Mouse (Mus musculus) cortical plate, adult 2 months (tissue): Measurements from ENCODE around the gene Hectd1. TPM values are rescaled to one million over a fixed set of nuclear protein-coding genes. Genes with fewer than 3 reads are reported as not detected.

Source experiments
- H3K27ac ChIP-seq: fragments of 200-500 bp; 2 replicates; pipeline ENCODE4 v1.5.1; 2012; ENCODE audit warnings: low read length, control low read depth, inconsistent platforms; ENCODE audit not compliant: insufficient read depth
- H3K4me1 ChIP-seq: fragments of 200-500 bp; 2 replicates; pipeline ENCODE4 v1.6.1; 2011; ENCODE audit warnings: low read length; ENCODE audit not compliant: control insufficient read depth, insufficient read depth
- H3K4me3 ChIP-seq: fragments of 200-500 bp; 2 replicates; pipeline ENCODE4 v1.5.1; 2011; ENCODE audit warnings: mild to moderate bottlenecking, low read length, control low read depth; ENCODE audit not compliant: insufficient read depth
- CTCF ChIP-seq: fragments of 200-500 bp; IDR thresholded peaks from 2 replicates; pipeline ENCODE4 v1.5.1; 2011; ENCODE audit warnings: mild to moderate bottlenecking, control low read depth, low read length; ENCODE audit not compliant: insufficient read depth; ENCODE audit errors: extremely low read depth
- POLR2A ChIP-seq: fragments of 200-500 bp; IDR thresholded peaks from 2 replicates; pipeline ENCODE4 v1.6.1; 2011; ENCODE audit warnings: mild to moderate bottlenecking, low read length, control low read depth; ENCODE audit not compliant: insufficient read depth; ENCODE audit errors: extremely low read depth
- polyA plus RNA-seq: library from polyadenylated mRNA; depleted of rRNA; stranded (reverse); fragments of >200 nt; gene quantifications from 2 replicates; pipeline ENCODE4 v1.2.3, GENCODE M21; 2012; rRNA removed

Gene Hectd1
- polyA plus RNA-seq, result 33.0 and 33.1 TPM in 2 replicates

DNA sequence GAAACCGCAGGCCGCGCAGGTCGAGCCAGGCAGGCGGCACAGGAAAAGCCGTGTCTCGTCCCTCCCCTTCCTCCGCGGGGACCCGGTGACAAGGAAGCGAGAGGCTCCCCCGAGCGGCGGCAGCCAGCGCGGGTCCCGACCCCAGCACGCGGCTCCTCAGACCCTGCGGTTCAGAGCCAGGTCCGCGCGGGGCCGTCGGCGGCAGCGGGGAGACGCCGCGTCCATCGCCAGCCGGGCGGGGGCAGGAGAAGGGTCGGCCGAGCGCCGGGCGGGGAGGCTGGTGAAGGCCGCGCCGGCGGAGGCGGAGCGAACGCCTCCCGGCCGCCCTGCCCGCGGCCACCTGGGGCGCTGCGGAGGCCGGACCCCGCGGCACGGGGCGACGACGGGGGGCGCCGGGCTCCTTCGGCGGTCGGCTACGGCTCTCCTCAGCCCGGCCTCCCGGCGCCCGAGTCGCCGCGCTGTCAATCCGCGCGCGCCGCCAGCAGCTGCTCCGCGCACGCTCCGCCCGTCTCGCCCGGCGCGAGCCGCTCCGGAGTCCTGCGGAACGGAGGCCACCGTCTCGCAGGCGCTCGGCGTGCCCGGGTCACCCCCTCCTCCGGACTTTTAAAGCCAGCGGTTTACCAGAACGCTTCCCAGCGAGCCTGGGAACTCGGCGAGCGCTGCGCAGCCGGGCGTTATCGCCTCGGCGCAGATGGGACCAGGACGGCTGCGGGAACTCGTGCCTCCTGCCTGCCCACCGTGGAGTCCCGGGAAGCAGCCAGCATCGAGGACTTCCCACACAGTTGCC is at the start of gene Hectd1:
Hectd1 (minus strand) TSS at position 247 of the 787 bp plus-strand sequence.
- no peak for TF ChIP-seq CTCF
- 0 out of 2 replicates have a peak, but pooled peaks have one; percentile 6 for TF ChIP-seq POLR2A
- H3K4me1 ChIP-seq, result 0 out of 2 replicates have a peak, but pooled peaks cover 1% of the 10 kb centered on the region
- H3K27ac ChIP-seq, result peak within 1 kb of the TSS; percentile 96
- peak within 1 kb of the TSS; percentile 92 for H3K4me3 ChIP-seq

DNA sequence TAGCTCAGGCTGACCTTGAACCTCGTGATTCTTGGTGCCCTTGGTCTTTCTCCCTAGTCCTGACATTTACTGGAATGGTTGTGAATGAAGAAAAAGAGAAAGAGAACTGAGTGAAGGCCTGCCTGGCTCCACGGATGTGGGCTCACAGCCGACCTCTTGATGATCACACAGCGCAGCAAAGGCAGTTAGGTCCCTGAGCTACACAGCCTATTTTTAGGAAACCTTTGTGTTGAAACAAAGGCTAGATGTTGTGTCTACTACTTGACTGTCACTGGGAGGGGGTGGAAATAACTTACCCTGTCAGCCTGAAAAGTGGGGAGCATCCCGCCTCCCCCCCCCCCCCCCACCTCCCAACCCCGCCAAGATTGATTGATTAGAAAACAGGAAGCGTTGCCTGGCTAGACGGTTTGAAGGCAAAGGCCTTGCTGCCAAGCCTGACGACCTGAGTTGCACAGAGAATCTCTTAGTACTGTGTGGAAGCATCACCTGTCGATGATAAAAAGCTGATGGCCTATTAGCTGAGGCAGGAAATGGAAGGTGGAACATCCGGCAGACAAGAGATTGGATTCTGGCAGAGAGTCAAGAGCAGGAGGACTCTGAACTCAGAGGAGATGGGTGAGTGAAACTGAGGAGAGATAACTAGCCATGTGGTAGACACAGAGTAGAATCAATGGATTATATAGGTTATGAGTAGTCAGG is 42.3 kb upstream of the Hectd1 start:
- H3K4me3 ChIP-seq, result no peak overlapping the region
- H3K4me1 ChIP-seq, result no peaks in the 10 kb centered on the region
- TF ChIP-seq POLR2A, result no peak
- TF ChIP-seq CTCF, result no peak
- no peak overlapping the region for H3K27ac ChIP-seq

DNA sequence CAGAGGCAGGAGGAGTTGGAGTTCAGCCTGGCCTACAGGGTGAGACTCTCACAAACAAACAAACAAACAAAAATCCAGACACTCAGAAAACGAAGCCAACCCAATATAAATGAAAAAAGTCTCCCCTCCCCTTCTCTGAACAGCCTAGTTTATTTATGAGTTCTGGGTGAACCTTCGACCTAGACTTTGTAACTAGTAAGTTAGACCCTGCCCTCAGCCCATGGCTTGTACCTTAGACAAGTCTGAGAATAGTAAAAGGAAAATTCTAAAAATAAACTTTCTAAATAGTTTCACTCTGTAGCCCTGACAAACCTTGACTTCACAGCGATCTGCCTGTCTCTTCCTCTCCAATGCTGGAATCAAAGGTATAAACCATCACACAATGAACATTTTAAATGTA is 40.2 kb upstream of the Hectd1 start:
- Histone ChIP-seq H3K4me1 (peaks cover 1% of the 10 kb centered on the region; the same call in 1 of the 2 replicates), H3K4me3 (no peak overlapping the region), H3K27ac (no peak overlapping the region)
- no peak for TF ChIP-seq CTCF
- no peak for TF ChIP-seq POLR2A

- Histone ChIP-seq H3K4me1 (peaks cover 1% of the 10 kb centered on the region; the same call in 1 of the 2 replicates), H3K4me3 (no peak overlapping the region), H3K27ac (no peak overlapping the region)
- TF ChIP-seq CTCF (no peak), POLR2A (no peak)
These were observed 37.7 kb upstream of the Hectd1 start for GRCm38 (mm10) chr12:51867076-51867475.

DNA sequence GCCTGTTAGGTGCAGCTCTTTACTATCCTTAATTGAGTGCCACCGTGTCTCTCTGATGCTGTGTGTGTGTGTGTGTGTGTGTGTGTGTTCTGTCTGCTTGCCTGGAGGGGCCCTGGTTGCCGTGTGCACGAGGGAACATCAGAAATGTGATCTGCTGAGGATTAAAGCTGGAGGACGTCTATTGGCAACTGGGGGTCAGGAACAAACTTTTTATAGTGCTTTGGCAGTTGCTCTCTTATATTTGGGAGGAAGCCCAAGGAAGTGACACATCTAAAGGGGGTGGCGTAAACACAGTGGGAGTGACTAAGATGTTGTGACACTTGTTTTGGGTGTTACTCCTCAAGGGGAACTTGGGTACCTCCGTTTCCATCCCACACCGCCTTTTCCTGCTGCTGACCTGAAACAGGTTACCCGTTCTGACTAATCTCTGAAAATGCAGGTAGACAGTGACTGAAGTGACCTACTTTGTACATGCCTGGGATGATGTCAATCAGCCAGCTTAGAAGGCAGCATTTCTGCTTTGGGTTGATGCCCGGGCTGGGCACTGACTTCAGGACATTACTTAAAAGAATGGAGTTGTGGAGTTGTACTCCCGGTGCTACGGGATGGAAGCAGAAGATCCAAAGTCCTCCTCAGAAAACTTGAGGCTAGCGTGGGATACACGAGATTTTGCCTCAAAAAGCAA is 37.0 kb upstream of the Hectd1 start:
- Histone ChIP-seq H3K4me3 (no peak overlapping the region), H3K27ac (peak overlapping the region; percentile 94), H3K4me1 (peaks cover 1% of the 10 kb centered on the region; the same call in 1 of the 2 replicates)
- no peak for TF ChIP-seq CTCF
- no peak for TF ChIP-seq POLR2A

GRCm38 (mm10) chr12:51865790-51866179 is 36.4 kb upstream of the Hectd1 start:
- no peak overlapping the region for H3K4me3 ChIP-seq
- peak overlapping the region; percentile 94 for H3K27ac ChIP-seq
- no peak for TF ChIP-seq CTCF
- TF ChIP-seq POLR2A, result no peak
- H3K4me1 ChIP-seq, result peaks cover 1% of the 10 kb centered on the region; the same call in 1 of the 2 replicates

- no peak overlapping the region for H3K4me3 ChIP-seq
- TF ChIP-seq POLR2A, result no peak
- peaks cover 1% of the 10 kb centered on the region; the same call in 1 of the 2 replicates for H3K4me1 ChIP-seq
- peak overlapping the region; percentile 94 for H3K27ac ChIP-seq
These were observed 35.9 kb upstream of the Hectd1 start for GRCm38 (mm10) chr12:51865061-51865789.

- H3K27ac ChIP-seq, result no peak overlapping the region
- H3K4me3 ChIP-seq, result no peak overlapping the region
- peaks cover 1% of the 10 kb centered on the region; the same call in 1 of the 2 replicates for H3K4me1 ChIP-seq
- TF ChIP-seq POLR2A (no peak), CTCF (no peak)
These were observed 34.0 kb upstream of the Hectd1 start for GRCm38 (mm10) chr12:51863116-51864002.
